Comparison of ENCODE assay signal across 25 mouse cellular contexts in the genomic region with DNA sequence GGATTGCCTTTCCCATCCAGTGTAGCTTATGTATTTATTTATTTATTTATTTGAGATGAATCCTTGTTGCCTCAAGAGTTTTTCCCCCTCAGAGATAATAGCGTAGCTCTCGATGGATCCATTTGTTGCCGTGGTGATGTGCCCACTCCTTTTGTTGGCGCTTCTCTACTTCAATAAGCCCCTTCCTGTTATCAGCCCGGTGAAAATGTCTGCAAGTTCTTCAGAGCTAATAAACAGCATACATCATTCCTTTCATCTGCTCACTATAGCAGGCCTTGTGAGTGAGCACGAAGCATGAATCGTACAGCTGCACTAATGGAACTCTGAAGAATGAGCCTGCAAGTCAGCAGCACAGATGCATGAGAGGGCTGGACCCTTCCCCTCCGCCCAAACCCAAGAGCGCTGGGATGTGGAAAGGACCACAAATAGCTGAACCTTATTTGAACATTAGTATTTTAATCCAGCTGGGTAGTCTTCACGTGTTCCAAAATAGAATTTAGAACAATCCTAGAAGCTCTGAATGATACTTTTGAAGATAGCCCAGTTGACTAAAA. TPM values are rescaled to one million over a fixed set of nuclear protein-coding genes. Genes with fewer than 3 reads are reported as not detected.
A peak's percentile ranks its signal among the peaks of the same experiment; 100 is the strongest.
DNase-seq lines count a peak whose midpoint lies in the region; ATAC-seq and TF ChIP-seq lines count a peak whose summit lies in the region.
"Had no signal": no experiment of that assay in that cellular context is flagged by ENCODE, and none has a peak within 500 bp of the region (broad histone marks: within the 10 kb centered on the region; RNA-seq: fewer than 3 reads in every experiment).

No protein-coding gene starts in this region.

- H3K4me1 ChIP-seq in forebrain, postnatal 0 days (ENCODE audit: insufficient read depth): no peaks in the 10 kb centered on the region
- 0 out of 2 replicates have a peak, but pooled peaks cover 4% of the 10 kb centered on the region for H3K4me1 ChIP-seq in midbrain, embryonic 15.5 days
- no peaks in the 10 kb centered on the region for H3K4me1 ChIP-seq in neural tube, embryonic 15.5 days
- H3K4me1 ChIP-seq: embryonic facial prominence, embryonic 13.5 days; limb, embryonic 12.5 days had no signal

- ATAC-seq in forebrain, postnatal 0 days: peak; percentile 40
- peak; percentile 56; the same call in 1 of the 2 replicates for ATAC-seq in midbrain, embryonic 15.5 days (replicated peaks)
- no peak for ATAC-seq in neural tube, embryonic 15.5 days (ENCODE audit: low FRiP score)
- ATAC-seq: liver, postnatal 0 days; lung, postnatal 0 days; Patski had no signal

- WGBS in forebrain, postnatal 0 days: 40% methylated on average over 10 of the region's 10 CpGs
- WGBS in midbrain, embryonic 15.5 days: 54% methylated on average over 10 of the region's 10 CpGs
- whole genome bisulfite sequencing in neural tube, embryonic 15.5 days: 43% methylated on average over 10 of the region's 10 CpGs

- no peak overlapping the region for H3K9ac ChIP-seq in forebrain, postnatal 0 days
- H3K9ac ChIP-seq in midbrain, embryonic 15.5 days: no peak overlapping the region
- H3K9ac ChIP-seq in neural tube, embryonic 15.5 days (replicated peaks): no peak overlapping the region
- H3K9ac ChIP-seq: embryonic facial prominence, embryonic 13.5 days; heart, embryonic 12.5 days; limb, embryonic 12.5 days; liver, postnatal 0 days; stomach, embryonic 15.5 days had no signal

- no peak for TF ChIP-seq CTCF in brain, embryonic 14.5 days (IDR thresholded peaks at IDR 0.05; ENCODE audit: borderline replicate concordance, extremely low read depth, insufficient read depth, insufficient read length)
- TF ChIP-seq CTCF in forebrain, postnatal 0 days (IDR thresholded peaks at IDR 0.05; ENCODE audit: low read depth): no peak

- no peak overlapping the region for H3K27ac ChIP-seq in forebrain, postnatal 0 days (ENCODE audit: low read depth, low read length)
- H3K27ac ChIP-seq in midbrain, embryonic 15.5 days: no peak overlapping the region
- no peak overlapping the region for H3K27ac ChIP-seq in neural tube, embryonic 15.5 days (replicated peaks)
- H3K27ac ChIP-seq: embryonic facial prominence, embryonic 13.5 days; limb, embryonic 12.5 days; macrophage; stomach, embryonic 15.5 days had no signal

- no peaks in the 10 kb centered on the region for H3K9me3 ChIP-seq in forebrain, postnatal 0 days (ENCODE audit: low read length)
- H3K9me3 ChIP-seq in midbrain, embryonic 15.5 days: no peaks in the 10 kb centered on the region
- H3K9me3 ChIP-seq in neural tube, embryonic 15.5 days (replicated peaks): no peaks in the 10 kb centered on the region
- H3K9me3 ChIP-seq: embryonic facial prominence, embryonic 13.5 days; heart, embryonic 12.5 days; limb, embryonic 12.5 days; stomach, embryonic 15.5 days had no signal

- intact Hi-C loops in heart, postnatal 10 days (cut with DNase I): no loop called here

- peak; percentile 48 for DNase-seq in heart, adult 11 months
- no peak for DNase-seq in heart, postnatal 10 days
- DNase-seq in brain, embryonic 14.5 days (ENCODE audit: low read depth): peak; percentile 77
- DNase-seq in forebrain, postnatal 0 days: no peak
- DNase-seq in adrenal gland, adult 8-10 months: no peak
- DNase-seq: cerebellum, adult 18-20 months; cerebellum, postnatal 14 days; heart, adult 18-20 months; heart, postnatal 14 days; kidney, adult 2 months; kidney, postnatal 10 days; liver, postnatal 0 days; thymus, postnatal 25 days had no signal

- H3K27me3 ChIP-seq in forebrain, postnatal 0 days (ENCODE audit: insufficient read depth, low read length): no peaks in the 10 kb centered on the region
- no peaks in the 10 kb centered on the region for H3K27me3 ChIP-seq in midbrain, embryonic 15.5 days (replicated peaks)
- no peaks in the 10 kb centered on the region for H3K27me3 ChIP-seq in neural tube, embryonic 15.5 days (replicated peaks)
- H3K27me3 ChIP-seq: embryonic facial prominence, embryonic 13.5 days; heart, embryonic 12.5 days; limb, embryonic 12.5 days; Patski; stomach, embryonic 15.5 days had no signal

- no peak for TF ChIP-seq POLR2A in brain, embryonic 14.5 days (IDR thresholded peaks at IDR 0.05; ENCODE audit: borderline replicate concordance, extremely low read depth, insufficient read depth, insufficient read length, poor library complexity, severe bottlenecking)

- H3K4me2 ChIP-seq in forebrain, postnatal 0 days (ENCODE audit: low read depth): no peak overlapping the region
- H3K4me2 ChIP-seq in midbrain, embryonic 15.5 days: no peak overlapping the region
- H3K4me2 ChIP-seq in neural tube, embryonic 15.5 days: no peak overlapping the region
- H3K4me2 ChIP-seq: embryonic facial prominence, embryonic 13.5 days; heart, embryonic 12.5 days; limb, embryonic 12.5 days; liver, embryonic 11.5 days; stomach, embryonic 15.5 days had no signal

- peaks cover 15% of the 10 kb centered on the region; the same call in 1 of the 2 replicates for H3K36me3 ChIP-seq in forebrain, postnatal 0 days (ENCODE audit: insufficient read depth)
- H3K36me3 ChIP-seq in midbrain, embryonic 15.5 days (replicated peaks): peaks cover 12% of the 10 kb centered on the region; the same call in 1 of the 2 replicates
- peaks cover 2% of the 10 kb centered on the region; the same call in 1 of the 2 replicates for H3K36me3 ChIP-seq in neural tube, embryonic 15.5 days
- H3K36me3 ChIP-seq: stomach, embryonic 15.5 days had no signal

- no peak overlapping the region for H3K4me3 ChIP-seq in forebrain, postnatal 0 days (ENCODE audit: low read depth, low read length)
- no peak overlapping the region for H3K4me3 ChIP-seq in midbrain, embryonic 15.5 days
- H3K4me3 ChIP-seq in neural tube, embryonic 15.5 days (replicated peaks): no peak overlapping the region
- H3K4me3 ChIP-seq: embryonic facial prominence, embryonic 13.5 days; erythroblast, embryonic 14.5 days; heart, embryonic 12.5 days; limb, embryonic 12.5 days; myocyte; stomach, embryonic 15.5 days had no signal

RNA-seq across cellular contexts. Expression of a gene that starts 16.4 kb away (rescaled TPM):
- total RNA-seq in heart, postnatal 10 days (2021): 1 to 10 TPM; 6.4 to 7.9 TPM
- 1.7 and 1.9 TPM in 2 replicates for polyA plus RNA-seq in brain, embryonic 14.5 days (2012; rRNA removed)
- 1.6 and 4.7 TPM in 2 replicates for total RNA-seq in forebrain, postnatal 0 days (2014; rRNA removed)
- 0.21 and 0.35 TPM in 2 replicates for polyA plus RNA-seq in forebrain, postnatal 0 days (2015; fragmentation: Nextera tagmentation; extraction: Ambion mirVana)
- polyA plus RNA-seq in midbrain, embryonic 15.5 days (2015; fragmentation: Nextera tagmentation; extraction: Ambion mirVana): 0.45 and 0.50 TPM in 2 replicates
- 0.26 and 0.74 TPM in 2 replicates for polyA plus RNA-seq in neural tube, embryonic 15.5 days (2015; fragmentation: Nextera tagmentation; extraction: Ambion mirVana)
- total RNA-seq in adrenal gland, adult 8-10 months (2022): 10 to 100 TPM; 14.9 to 34.1 (median 21.4) TPM

RNA-seq across cellular contexts. Expression of a gene that starts 30.9 kb away (rescaled TPM):
- total RNA-seq in heart, postnatal 10 days (2021): 10 to 100 TPM; 24.0 to 27.6 TPM
- polyA plus RNA-seq in brain, embryonic 14.5 days (2012; rRNA removed): 39.5 TPM in 2 replicates
- total RNA-seq in forebrain, postnatal 0 days (2014; rRNA removed): 20.3 and 24.7 TPM in 2 replicates
- 3.1 and 3.4 TPM in 2 replicates for polyA plus RNA-seq in forebrain, postnatal 0 days (2015; fragmentation: Nextera tagmentation; extraction: Ambion mirVana)
- polyA plus RNA-seq in midbrain, embryonic 15.5 days (2015; fragmentation: Nextera tagmentation; extraction: Ambion mirVana): 5.6 and 5.8 TPM in 2 replicates
- 3.7 and 3.9 TPM in 2 replicates for polyA plus RNA-seq in neural tube, embryonic 15.5 days (2015; fragmentation: Nextera tagmentation; extraction: Ambion mirVana)
- total RNA-seq in adrenal gland, adult 8-10 months (2022): 10 to 100 TPM; 12.0 to 15.6 (median 13.6) TPM

Comparison
In these comparisons a context has a peak if more than half of its experiments do, and no peak if none do; other contexts are left out.
1. DNase-seq: peak in heart, adult 11 months (single experiment) and brain, embryonic 14.5 days (single experiment); none in heart, postnatal 10 days (0 of 2), forebrain, postnatal 0 days (single experiment) and adrenal gland, adult 8-10 months (single experiment).